Mouse (Mus musculus) liver, postnatal 0 days (tissue): ENCODE measurements around the gene Bhlhe40.

ENCODE experiments used
- CTCF ChIP-seq: sonication (generic); IDR thresholded peaks from 2 replicates; pipeline ENCODE4 v1.5.1; 2016; ENCODE audit warnings: antibody characterized with exemption, low read depth
- EP300 ChIP-seq: IDR thresholded peaks from 2 replicates; pipeline ENCODE4 v1.6.1; 2016; ENCODE audit warnings: antibody characterized with exemption, low read depth, mild to moderate bottlenecking

DNA sequence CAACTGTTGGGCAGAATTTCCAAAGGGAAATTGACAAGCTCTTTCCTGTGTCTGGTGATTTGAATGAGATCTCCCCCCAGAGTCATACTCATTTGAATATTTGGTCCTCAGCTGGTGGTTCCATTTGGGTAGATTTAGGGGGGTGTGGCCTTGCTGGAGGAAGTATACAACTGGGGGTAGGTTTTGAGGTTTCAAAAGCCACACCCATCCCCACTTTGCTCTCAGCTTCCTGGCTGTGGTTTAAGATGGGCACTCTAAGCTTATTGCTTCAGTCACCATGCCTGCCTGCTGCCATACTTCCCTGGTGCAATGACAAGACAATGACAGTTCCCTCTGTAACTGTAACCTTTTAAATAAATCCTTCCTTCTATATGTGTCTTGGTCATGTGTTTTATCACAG is 29.7 kb upstream of the Bhlhe40 start:
- TF ChIP-seq CTCF = no peak
- no peak for TF ChIP-seq EP300
